Mouse (Mus musculus): ENCODE results near the gene Cxcl2. TPM values are rescaled to one million over a fixed set of nuclear protein-coding genes. Genes with fewer than 3 reads are reported as not detected.

Gene Cxcl2
- polyA plus RNA-seq, 1 experiment from 2014 or later, result not detected

DNA sequence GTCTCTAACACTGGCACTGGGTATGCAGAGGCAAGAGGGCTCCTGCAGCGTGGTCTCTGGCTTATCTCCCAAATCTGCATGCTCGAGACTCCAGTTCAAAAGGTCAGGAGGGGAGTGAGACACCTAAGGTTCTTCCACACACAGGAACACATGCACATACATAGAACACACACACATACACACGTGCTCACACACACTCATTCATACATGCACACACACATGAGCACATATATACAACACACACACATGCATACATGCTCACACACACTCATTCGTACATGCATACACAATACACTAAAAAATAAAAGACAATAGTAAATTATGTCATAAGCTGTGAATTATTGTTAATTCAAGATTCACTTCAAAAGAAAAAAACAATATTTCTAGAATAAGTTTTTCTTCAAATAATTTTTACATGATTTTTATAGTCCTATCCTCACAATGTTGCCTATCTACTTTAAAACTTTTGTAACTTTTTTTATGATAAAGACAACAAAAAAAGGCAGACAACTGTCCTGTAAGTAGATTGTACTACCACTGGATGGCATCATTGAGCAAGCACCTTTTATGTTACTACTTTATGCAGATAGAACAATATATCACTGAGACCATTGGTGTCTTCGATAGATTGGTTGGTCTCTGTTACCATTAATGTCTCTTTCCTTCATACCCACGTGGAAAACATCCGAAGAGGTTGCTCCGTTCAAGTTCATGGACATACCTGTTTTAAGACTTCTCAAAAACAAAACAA, 49.2 kb downstream of the Cxcl2 start:
- Histone ChIP-seq H3K9me3 (ENCODE audit: control insufficient read depth, low read length) (no peaks in the 10 kb centered on the region), H3K27me3 (replicated peaks; ENCODE audit: control insufficient read depth, insufficient read depth, low read length) (no peaks in the 10 kb centered on the region), H3K4me2 (ENCODE audit: low read length) (no peak overlapping the region), H3K9ac (ENCODE audit: low read depth, low read length) (no peak overlapping the region), H3K36me3 (ENCODE audit: control insufficient read depth, insufficient read depth, low read length) (peaks cover 3% of the 10 kb centered on the region; the same call in 1 of the 2 replicates), H3K4me1 (ENCODE audit: control insufficient read depth, insufficient read depth, low read depth, low read length) (no peaks in the 10 kb centered on the region), H3K27ac (ENCODE audit: low read depth, low read length) (no peak overlapping the region), H3K4me3 (ENCODE audit: low read length) (no peak overlapping the region)
- ATAC-seq, result no peak
- 85% methylated on average over 8 of the region's 8 CpGs for WGBS

Other genes starting within 250 kb of the Cxcl2 start
- 0.29 and 0.61 TPM in 2 replicates for gene Cxcl5, start 144.5 kb upstream of the Cxcl2 start, polyA plus RNA-seq (2015; fragmentation: Nextera tagmentation; extraction: Ambion mirVana)
- gene Ppbp, start 135.4 kb upstream of the Cxcl2 start, polyA plus RNA-seq (2015; fragmentation: Nextera tagmentation; extraction: Ambion mirVana), result 0.77 and 0.85 TPM in 2 replicates
- gene Pf4, start 131.4 kb upstream of the Cxcl2 start, polyA plus RNA-seq (2015; fragmentation: Nextera tagmentation; extraction: Ambion mirVana), result 42.5 and 48.5 TPM in 2 replicates
- gene Cxcl3, start 117.8 kb upstream of the Cxcl2 start, polyA plus RNA-seq (2015; fragmentation: Nextera tagmentation; extraction: Ambion mirVana), result 0.36 and 0.52 TPM in 2 replicates
- not detected in 2 replicates for gene Cxcl15, start 109.3 kb upstream of the Cxcl2 start, polyA plus RNA-seq (2015; fragmentation: Nextera tagmentation; extraction: Ambion mirVana)
- 0.41 and 0.64 TPM in 2 replicates for gene Cxcl1, start 12.6 kb upstream of the Cxcl2 start, polyA plus RNA-seq (2015; fragmentation: Nextera tagmentation; extraction: Ambion mirVana)
- gene Mthfd2l, start 27.2 kb downstream of the Cxcl2 start, polyA plus RNA-seq (2015; fragmentation: Nextera tagmentation; extraction: Ambion mirVana), result 59.4 and 61.8 TPM in 2 replicates
- gene Epgn, start 123.6 kb downstream of the Cxcl2 start, polyA plus RNA-seq (2015; fragmentation: Nextera tagmentation; extraction: Ambion mirVana), result 0.17 TPM in 1 of 2 replicates, not detected in the other
- not detected in 2 replicates for gene Ereg, start 170.8 kb downstream of the Cxcl2 start, polyA plus RNA-seq (2015; fragmentation: Nextera tagmentation; extraction: Ambion mirVana)
- 0.71 and 0.81 TPM in 2 replicates for gene Areg, start 235.7 kb downstream of the Cxcl2 start, polyA plus RNA-seq (2015; fragmentation: Nextera tagmentation; extraction: Ambion mirVana)

Data from hindbrain, embryonic 16.5 days (tissue).